Mouse (Mus musculus) urinary bladder, postnatal 0 days (tissue): ENCODE measurements around the gene Olfr60. TPM values are rescaled to one million over a fixed set of nuclear protein-coding genes. Genes with fewer than 3 reads are reported as not detected.

ENCODE experiments used
- polyA plus RNA-seq: library from polyadenylated mRNA; unstranded; fragments of >200 nt; fragmentation: Nextera tagmentation; extraction: Ambion mirVana; gene quantifications from 2 replicates; pipeline ENCODE4 v1.2.1, GENCODE M21; 2015

Olfr60 gene
- not detected in 2 replicates for polyA plus RNA-seq

DNA sequence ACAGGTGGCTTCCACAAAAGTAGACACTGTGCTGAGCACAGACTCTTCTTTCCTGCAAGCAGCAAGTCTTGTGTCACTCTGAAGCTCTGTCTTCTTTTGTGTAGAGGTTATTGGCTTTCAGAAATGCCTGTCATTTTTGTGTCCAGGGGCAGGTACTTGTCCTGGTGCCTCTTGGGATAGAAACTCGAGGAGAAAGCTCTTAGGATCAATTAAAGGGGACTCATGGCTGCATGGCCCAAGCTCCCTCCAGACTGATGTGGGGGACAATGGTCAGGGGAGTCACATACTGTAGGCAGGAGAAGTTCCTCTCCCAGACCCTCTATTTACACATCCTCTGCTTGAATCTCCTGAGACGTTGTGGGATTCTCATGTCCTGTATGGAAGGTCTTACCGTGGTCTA lies at the start of gene Olfr60:
Gene Olfr60 (minus strand): TSS at position 101 of the 400 bp plus-strand sequence.

DNA sequence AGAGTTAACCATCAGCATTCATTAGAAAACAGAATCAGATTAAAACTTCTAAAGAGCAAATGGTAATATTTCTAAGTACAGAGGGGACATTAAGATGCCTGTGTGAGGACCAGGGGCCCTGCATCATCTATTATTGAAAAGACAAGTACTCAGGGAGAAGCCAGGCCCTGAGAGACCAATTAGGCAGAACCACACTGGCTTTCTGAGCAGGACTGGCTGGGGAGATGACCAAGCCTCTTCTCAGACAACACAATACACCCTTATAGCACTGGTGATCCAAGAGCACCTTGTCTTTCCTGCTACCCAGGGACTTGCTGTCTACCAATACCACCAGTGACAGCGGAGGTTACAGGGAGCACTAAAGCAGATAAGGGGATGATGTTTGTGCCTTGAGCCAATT lies 41.3 kb upstream of the Olfr60 start, which contains the start of gene Olfr531:
Gene Olfr531 (minus strand): TSS at position 101 of the 400 bp plus-strand sequence.

DNA sequence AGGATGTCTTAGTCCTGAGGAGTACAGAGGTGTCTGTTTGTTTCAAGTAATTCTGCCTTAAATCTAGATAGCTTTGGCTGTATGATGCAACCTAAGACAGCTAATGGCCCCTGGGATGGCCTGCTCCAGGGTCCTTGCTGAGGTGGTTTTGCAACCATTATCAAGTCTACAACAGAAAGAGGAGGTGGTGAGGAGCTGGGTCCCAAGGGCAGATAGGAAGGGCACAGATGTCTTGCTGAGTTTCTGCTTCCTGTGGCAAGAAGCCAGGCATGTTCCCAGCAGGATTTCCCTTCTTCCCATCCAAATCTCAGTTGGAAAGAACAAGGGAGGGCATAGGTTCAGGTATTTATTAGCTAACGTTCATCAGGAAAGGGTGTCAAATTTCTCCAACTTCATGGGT lies 14.8 kb upstream of the Olfr60 start, which contains the start of gene Olfr530:
Gene Olfr530 (minus strand): TSS at position 101 of the 400 bp plus-strand sequence.

DNA sequence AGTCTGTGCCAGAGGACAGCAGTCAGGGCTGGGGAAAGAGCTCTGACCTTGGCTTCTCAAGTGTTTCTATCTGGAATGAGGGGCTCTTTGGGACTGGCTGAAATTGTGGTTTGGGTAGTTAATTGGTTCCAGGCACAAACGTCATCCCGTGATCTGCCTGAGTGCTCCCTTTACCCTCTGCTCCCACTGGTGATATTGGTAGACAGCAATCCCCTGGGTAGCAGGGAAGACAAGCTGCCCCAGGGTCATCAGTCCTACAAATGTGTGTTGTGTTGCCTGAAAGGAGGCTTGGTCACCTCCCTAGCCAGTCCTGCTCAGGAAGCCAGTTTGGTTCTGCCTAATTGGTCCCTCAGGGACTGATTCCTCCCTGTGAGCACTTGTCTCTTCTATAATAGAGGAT lies 27.8 kb downstream of the Olfr60 start, which contains the start of gene Olfr527:
Gene Olfr527 (plus strand): TSS at position 301 of the 400 bp plus-strand sequence.

DNA sequence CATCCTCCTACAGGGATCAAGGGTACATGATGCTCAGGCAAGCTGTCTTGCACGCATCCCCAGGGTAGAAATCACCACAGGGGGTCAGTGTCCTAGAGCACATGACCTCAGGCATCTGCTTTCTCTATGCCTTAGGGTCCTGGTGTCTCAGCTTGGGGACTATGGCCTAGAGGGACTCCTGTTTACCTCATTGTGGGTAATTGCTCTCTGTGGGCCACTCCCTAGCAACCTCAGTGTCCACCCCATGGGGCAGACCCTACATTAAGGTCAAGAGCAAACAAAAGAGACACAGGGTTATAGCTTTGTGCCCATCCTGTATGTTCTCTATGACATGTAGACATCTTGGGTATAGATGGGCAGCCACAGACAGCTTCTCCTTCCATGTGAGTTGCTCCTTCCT lies 40.9 kb downstream of the Olfr60 start, which contains the start of gene Olfr525:
Gene Olfr525 (plus strand): TSS at position 301 of the 400 bp plus-strand sequence.

Other genes with a start within 250 kb of the Olfr60 start
- 21.5 and 21.8 TPM in 2 replicates for gene Paox, start 245.9 kb downstream of the Olfr60 start, polyA plus RNA-seq
- 108 and 113 TPM in 2 replicates for gene Echs1, start 245.2 kb downstream of the Olfr60 start, polyA plus RNA-seq
- gene Mtg1, start 224.1 kb downstream of the Olfr60 start, polyA plus RNA-seq = 25.5 and 27.2 TPM in 2 replicates
- gene Sprn, start 206.8 kb downstream of the Olfr60 start, polyA plus RNA-seq = 1.3 and 1.9 TPM in 2 replicates
- gene Olfr522, start 196.9 kb downstream of the Olfr60 start, polyA plus RNA-seq = not detected in 2 replicates
- not detected in 2 replicates for gene Olfr523, start 188.5 kb downstream of the Olfr60 start, polyA plus RNA-seq
- not detected in 2 replicates for gene Olfr524, start 155.7 kb downstream of the Olfr60 start, polyA plus RNA-seq
- not detected in 2 replicates for gene Cd163l1, start 143.4 kb downstream of the Olfr60 start, polyA plus RNA-seq
- gene 5830411N06Rik, start 114.4 kb downstream of the Olfr60 start, polyA plus RNA-seq = not detected in 2 replicates
- gene Olfr525, start 40.8 kb downstream of the Olfr60 start, polyA plus RNA-seq = not detected in 2 replicates
- gene Olfr527, start 27.7 kb downstream of the Olfr60 start, polyA plus RNA-seq = not detected in 2 replicates
- gene Olfr530, start 14.7 kb upstream of the Olfr60 start, polyA plus RNA-seq = not detected in 2 replicates
- gene Olfr531, start 41.2 kb upstream of the Olfr60 start, polyA plus RNA-seq = not detected in 2 replicates
- not detected in 2 replicates for gene Olfr532, start 60.0 kb upstream of the Olfr60 start, polyA plus RNA-seq
- not detected in 2 replicates for gene Olfr533, start 101.7 kb upstream of the Olfr60 start, polyA plus RNA-seq
- not detected in 2 replicates for gene Olfr535, start 122.5 kb upstream of the Olfr60 start, polyA plus RNA-seq
- gene Olfr536, start 145.7 kb upstream of the Olfr60 start, polyA plus RNA-seq = not detected in 2 replicates
- gene Olfr538, start 206.2 kb upstream of the Olfr60 start, polyA plus RNA-seq = not detected in 2 replicates
- gene Olfr46, start 239.6 kb upstream of the Olfr60 start, polyA plus RNA-seq = not detected in 2 replicates